Mouse (Mus musculus): ENCODE measurements around the gene Psg23. TPM values are rescaled to one million over a fixed set of nuclear protein-coding genes. Genes with fewer than 3 reads are reported as not detected.

Gene Psg23
- not detected for total RNA-seq (2023)

GRCm38 (mm10) chr7:18616401-18616800, at the start of gene Psg23:
Gene Psg23 (minus strand): TSS chr7:18616501.

DNA sequence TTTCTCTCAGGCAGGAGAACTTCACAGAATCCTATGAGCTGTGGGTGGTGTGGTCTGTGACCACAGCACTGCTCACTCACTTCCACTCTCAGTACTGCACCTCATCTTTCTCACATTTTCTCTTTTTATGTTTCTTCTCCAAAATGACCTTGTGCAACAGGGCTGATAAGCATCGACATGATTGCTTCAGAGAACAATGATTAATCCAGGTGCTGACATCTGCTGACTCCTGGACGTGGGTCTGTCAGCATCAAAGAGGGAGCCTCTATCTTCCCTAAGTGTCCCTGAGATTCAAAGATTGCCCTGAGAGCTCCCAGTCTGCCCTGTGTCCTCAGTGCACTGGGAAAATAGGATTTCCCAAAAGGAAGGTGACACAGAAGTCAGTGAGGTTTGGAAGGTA, 40.3 kb upstream of the Psg23 start, which contains the start of gene Psg21:
Gene Psg21 (minus strand): TSS at position 101 of the 400 bp plus-strand sequence.

GRCm38 (mm10) chr7:18567205-18567604, 49.1 kb downstream of the Psg23 start, which contains the start of gene Psg27:
Gene Psg27 (minus strand): TSS chr7:18567305.

Other genes with a start within 250 kb of the Psg23 start
- gene Psg28, start 184.5 kb downstream of the Psg23 start, total RNA-seq (2023), result not detected
- not detected for gene Psg26, start 132.3 kb downstream of the Psg23 start, total RNA-seq (2023)
- gene Psg25, start 84.2 kb downstream of the Psg23 start, total RNA-seq (2023), result not detected
- gene Psg27, start 49.2 kb downstream of the Psg23 start, total RNA-seq (2023), result not detected
- not detected for gene Psg21, start 40.2 kb upstream of the Psg23 start, total RNA-seq (2023)
- gene Psg20, start 69.7 kb upstream of the Psg23 start, total RNA-seq (2023), result not detected
- gene Psg22, start 101.6 kb upstream of the Psg23 start, total RNA-seq (2023), result not detected
- not detected for gene Psg19, start 182.0 kb upstream of the Psg23 start, total RNA-seq (2023)
- gene Psg17, start 205.1 kb upstream of the Psg23 start, total RNA-seq (2023), result not detected
- gene Mill2, start 223.5 kb upstream of the Psg23 start, total RNA-seq (2023), result not detected

Data from CD8-positive naive resting alpha-beta T cell, adult 57 days (primary cell).